Mouse (Mus musculus): ENCODE measurements around the gene Cacna1e. TPM values are rescaled to one million over a fixed set of nuclear protein-coding genes. Genes with fewer than 3 reads are reported as not detected.

The Cacna1e gene
- polyA plus RNA-seq, 1 experiment from 2014 or later = 0.39 TPM

- Histone ChIP-seq H3K9me3 (ENCODE audit: control insufficient read depth, low read length) (no peaks in the 10 kb centered on the region), H3K27ac (replicated peaks) (no peak overlapping the region), H3K9ac (ENCODE audit: low read length) (no peak overlapping the region), H3K4me2 (replicated peaks; ENCODE audit: low read depth) (no peak overlapping the region), H3K4me3 (ENCODE audit: low read depth, low read length) (no peak overlapping the region), H3K36me3 (ENCODE audit: control insufficient read depth, insufficient read depth, low read length) (no peaks in the 10 kb centered on the region), H3K27me3 (ENCODE audit: control insufficient read depth, insufficient read depth, low read length) (no peaks in the 10 kb centered on the region), H3K4me1 (replicated peaks; ENCODE audit: control insufficient read depth, insufficient read depth) (no peaks in the 10 kb centered on the region)
- no peak for ATAC-seq (ENCODE audit: low FRiP score, low TSS enrichment)
- no peak for TF ChIP-seq EP300 (optimal IDR thresholded peaks at IDR 0.05)
- TF ChIP-seq CTCF (IDR thresholded peaks at IDR 0.05; ENCODE audit: low read depth) = no peak
- no peak for DNase-seq (ENCODE audit: low spot score)
- 80% methylated on average over 1 of the region's 1 CpGs for WGBS
Observed at GRCm38 (mm10) chr1:154865981-154866380, 18.3 kb downstream of the Cacna1e start.

- no peaks in the 10 kb centered on the region for H3K36me3 ChIP-seq (ENCODE audit: control insufficient read depth, insufficient read depth, low read length)
- no peak overlapping the region for H3K4me3 ChIP-seq (ENCODE audit: low read depth, low read length)
- no peaks in the 10 kb centered on the region for H3K4me1 ChIP-seq (replicated peaks; ENCODE audit: control insufficient read depth, insufficient read depth)
- DNase-seq (ENCODE audit: low spot score) = no peak
- WGBS = 81% methylated on average over 9 of the region's 9 CpGs
- TF ChIP-seq CTCF (IDR thresholded peaks at IDR 0.05; ENCODE audit: low read depth) (no peak), EP300 (optimal IDR thresholded peaks at IDR 0.05) (no peak)
- no peak overlapping the region for H3K4me2 ChIP-seq (replicated peaks; ENCODE audit: low read depth)
- H3K9me3 ChIP-seq (ENCODE audit: control insufficient read depth, low read length) = no peaks in the 10 kb centered on the region
- no peak overlapping the region for H3K9ac ChIP-seq (ENCODE audit: low read length)
- no peak overlapping the region for H3K27ac ChIP-seq (replicated peaks)
- no peak for ATAC-seq (ENCODE audit: low FRiP score, low TSS enrichment)
- H3K27me3 ChIP-seq (ENCODE audit: control insufficient read depth, insufficient read depth, low read length) = no peaks in the 10 kb centered on the region
Observed at GRCm38 (mm10) chr1:154861416-154861815, 22.9 kb downstream of the Cacna1e start.

- no peaks in the 10 kb centered on the region for H3K4me1 ChIP-seq (replicated peaks; ENCODE audit: control insufficient read depth, insufficient read depth)
- no peak overlapping the region for H3K27ac ChIP-seq (replicated peaks)
- 79% methylated on average over 3 of the region's 3 CpGs for WGBS
- H3K9ac ChIP-seq (ENCODE audit: low read length) = no peak overlapping the region
- no peak overlapping the region for H3K4me3 ChIP-seq (ENCODE audit: low read depth, low read length)
- no peak overlapping the region for H3K4me2 ChIP-seq (replicated peaks; ENCODE audit: low read depth)
- TF ChIP-seq CTCF (IDR thresholded peaks at IDR 0.05; ENCODE audit: low read depth) (no peak), EP300 (optimal IDR thresholded peaks at IDR 0.05) (no peak)
- no peaks in the 10 kb centered on the region for H3K27me3 ChIP-seq (ENCODE audit: control insufficient read depth, insufficient read depth, low read length)
- DNase-seq (ENCODE audit: low spot score) (no peak), ATAC-seq (ENCODE audit: low FRiP score, low TSS enrichment) (no peak)
- no peaks in the 10 kb centered on the region for H3K9me3 ChIP-seq (ENCODE audit: control insufficient read depth, low read length)
- H3K36me3 ChIP-seq (ENCODE audit: control insufficient read depth, insufficient read depth, low read length) = no peaks in the 10 kb centered on the region
Observed at GRCm38 (mm10) chr1:154854564-154854963, 29.7 kb downstream of the Cacna1e start.

- Histone ChIP-seq H3K4me2 (replicated peaks; ENCODE audit: low read depth) (no peak overlapping the region), H3K27me3 (ENCODE audit: control insufficient read depth, insufficient read depth, low read length) (no peaks in the 10 kb centered on the region), H3K9ac (ENCODE audit: low read length) (no peak overlapping the region), H3K27ac (replicated peaks) (no peak overlapping the region), H3K4me1 (replicated peaks; ENCODE audit: control insufficient read depth, insufficient read depth) (no peaks in the 10 kb centered on the region), H3K36me3 (ENCODE audit: control insufficient read depth, insufficient read depth, low read length) (no peaks in the 10 kb centered on the region), H3K9me3 (ENCODE audit: control insufficient read depth, low read length) (no peaks in the 10 kb centered on the region), H3K4me3 (ENCODE audit: low read depth, low read length) (no peak overlapping the region)
- no peak for ATAC-seq (ENCODE audit: low FRiP score, low TSS enrichment)
- TF ChIP-seq CTCF (IDR thresholded peaks at IDR 0.05; ENCODE audit: low read depth) (no peak), EP300 (optimal IDR thresholded peaks at IDR 0.05) (no peak)
- WGBS = 76% methylated on average over 6 of the region's 6 CpGs
- DNase-seq (ENCODE audit: low spot score) = no peak
Observed at GRCm38 (mm10) chr1:154850515-154851287, 33.6 kb downstream of the Cacna1e start.

- no peak overlapping the region for H3K4me3 ChIP-seq (ENCODE audit: low read depth, low read length)
- no peak overlapping the region for H3K4me2 ChIP-seq (replicated peaks; ENCODE audit: low read depth)
- no peaks in the 10 kb centered on the region for H3K4me1 ChIP-seq (replicated peaks; ENCODE audit: control insufficient read depth, insufficient read depth)
- no peak for TF ChIP-seq EP300 (optimal IDR thresholded peaks at IDR 0.05)
- no peak for TF ChIP-seq CTCF (IDR thresholded peaks at IDR 0.05; ENCODE audit: low read depth)
- no peak overlapping the region for H3K9ac ChIP-seq (ENCODE audit: low read length)
- H3K36me3 ChIP-seq (ENCODE audit: control insufficient read depth, insufficient read depth, low read length) = no peaks in the 10 kb centered on the region
- H3K9me3 ChIP-seq (ENCODE audit: control insufficient read depth, low read length) = no peaks in the 10 kb centered on the region
- no peak for DNase-seq (ENCODE audit: low spot score)
- H3K27me3 ChIP-seq (ENCODE audit: control insufficient read depth, insufficient read depth, low read length) = no peaks in the 10 kb centered on the region
- 70% methylated on average over 6 of the region's 6 CpGs for WGBS
- ATAC-seq (ENCODE audit: low FRiP score, low TSS enrichment) = no peak
- H3K27ac ChIP-seq (replicated peaks) = no peak overlapping the region
Observed at GRCm38 (mm10) chr1:154848683-154849579, 35.4 kb downstream of the Cacna1e start.

- H3K4me1 ChIP-seq (replicated peaks; ENCODE audit: control insufficient read depth, insufficient read depth) = no peaks in the 10 kb centered on the region
- no peak overlapping the region for H3K27ac ChIP-seq (replicated peaks)
- TF ChIP-seq CTCF (IDR thresholded peaks at IDR 0.05; ENCODE audit: low read depth) = no peak
- no peak for TF ChIP-seq EP300 (optimal IDR thresholded peaks at IDR 0.05)
- H3K9me3 ChIP-seq (ENCODE audit: control insufficient read depth, low read length) = no peaks in the 10 kb centered on the region
- DNase-seq (ENCODE audit: low spot score) (no peak), ATAC-seq (ENCODE audit: low FRiP score, low TSS enrichment) (no peak)
- no peaks in the 10 kb centered on the region for H3K36me3 ChIP-seq (ENCODE audit: control insufficient read depth, insufficient read depth, low read length)
- no peak overlapping the region for H3K9ac ChIP-seq (ENCODE audit: low read length)
- H3K4me2 ChIP-seq (replicated peaks; ENCODE audit: low read depth) = no peak overlapping the region
- no peak overlapping the region for H3K4me3 ChIP-seq (ENCODE audit: low read depth, low read length)
- no peaks in the 10 kb centered on the region for H3K27me3 ChIP-seq (ENCODE audit: control insufficient read depth, insufficient read depth, low read length)
- 85% methylated on average over 2 of the region's 2 CpGs for WGBS
Observed at GRCm38 (mm10) chr1:154846900-154847299, 37.4 kb downstream of the Cacna1e start.
